Mouse (Mus musculus) small intestine, adult 10 weeks (tissue): ENCODE measurements around the gene Tmem132c. TPM values are rescaled to one million over a fixed set of nuclear protein-coding genes. Genes with fewer than 3 reads are reported as not detected.

ENCODE experiments used
- polyA plus RNA-seq: library from polyadenylated mRNA; stranded (reverse); fragments of 350-450 nt; fragmentation: Illumina TruSeq; extraction: RNeasy Lipid Tissue Mini Kit (QIAGEN cat#74804); gene quantifications from one replicate; pipeline ENCODE4 v1.2.3, GENCODE M21; 2014; ENCODE audit warnings: low replicate concordance

The Tmem132c gene
- not detected for polyA plus RNA-seq

DNA sequence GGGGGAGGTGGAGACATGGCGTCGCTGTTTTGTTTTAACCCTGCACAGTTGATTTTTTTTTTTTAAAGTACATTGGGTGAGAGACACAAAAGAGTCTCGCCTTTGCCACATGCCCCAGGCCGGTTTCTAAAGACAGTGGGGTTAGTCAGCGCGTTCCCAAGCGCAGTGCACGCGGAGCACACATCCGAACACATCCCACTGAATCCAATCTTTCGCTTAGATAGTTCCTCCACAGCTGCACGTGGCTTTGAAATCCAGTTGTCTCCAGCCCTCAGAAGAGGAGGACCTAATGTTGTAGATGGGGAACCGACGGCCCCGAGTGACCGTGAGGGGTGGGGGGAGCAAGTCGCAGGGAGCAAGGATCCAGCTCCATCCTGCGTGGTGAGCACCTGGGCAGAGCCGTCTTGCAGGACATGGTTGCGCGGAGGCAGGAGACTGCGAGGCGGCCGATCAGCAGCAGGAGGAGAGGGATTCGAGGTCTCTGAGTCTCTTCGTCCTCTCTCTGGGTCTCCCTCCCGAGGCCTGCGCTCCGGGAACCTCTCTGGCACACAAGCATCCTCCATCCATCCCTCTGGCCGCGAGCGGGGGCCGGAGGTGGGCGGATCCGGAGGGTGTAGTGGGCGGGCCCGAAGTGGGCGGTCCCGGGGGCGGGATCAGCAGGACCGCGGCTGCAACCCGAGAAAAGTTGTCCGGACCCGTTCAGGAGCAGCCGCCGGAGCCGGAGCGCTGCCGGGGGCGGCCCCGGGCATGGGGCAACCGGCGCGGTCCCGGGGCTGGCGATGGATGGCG is at the start of gene Tmem132c:
Gene Tmem132c, plus strand, starts transcription at position 673 of the 789 bp plus-strand sequence.

